Mouse (Mus musculus) limb, embryonic 14.5 days (tissue): ENCODE measurements around the gene Rhob. TPM values are rescaled to one million over a fixed set of nuclear protein-coding genes. Genes with fewer than 3 reads are reported as not detected.

Source experiments
- ATAC-seq: fragments of 200-750 bp; cut with Nextera tagmentation; 2 replicates; pipeline ENCODE4 v1.8.0; 2017; ENCODE audit warnings: low read depth, moderate number of reproducible peaks, moderate TSS enrichment; ENCODE audit not compliant: low FRiP score
- DNase-seq: peaks from one replicate; pipeline ENCODE4 v3.0.0-alpha.2; 2015; ENCODE audit warnings: low spot score
- H3K27ac ChIP-seq: fragments of 300-500 bp; sonication (generic); replicated peaks from 2 replicates; pipeline ENCODE4 v1.5.1; 2014; ENCODE audit warnings: low read depth, mild to moderate bottlenecking, low read length, moderate library complexity, mixed read lengths
- H3K27me3 ChIP-seq: fragments of 300-500 bp; sonication (generic); 2 replicates; pipeline ENCODE4 v1.6.1; 2014; ENCODE audit warnings: low read length, mixed read lengths; ENCODE audit not compliant: control insufficient read depth, insufficient read depth
- H3K36me3 ChIP-seq: fragments of 300-500 bp; sonication (generic); 2 replicates; pipeline ENCODE4 v1.6.1; 2014; ENCODE audit warnings: mild to moderate bottlenecking, low read length, moderate library complexity, mixed read lengths; ENCODE audit not compliant: control insufficient read depth, insufficient read depth
- H3K4me1 ChIP-seq: fragments of 300-500 bp; sonication (generic); 2 replicates; pipeline ENCODE4 v1.6.1; 2014; ENCODE audit warnings: antibody characterized with exemption, low read length, mixed read lengths; ENCODE audit not compliant: control insufficient read depth, insufficient read depth
- H3K4me2 ChIP-seq: fragments of 300-500 bp; sonication (generic); replicated peaks from 2 replicates; pipeline ENCODE4 v1.6.1; 2014; ENCODE audit warnings: low read depth, mild to moderate bottlenecking, low read length, moderate library complexity; ENCODE audit not compliant: severe bottlenecking
- H3K4me3 ChIP-seq: fragments of 300-500 bp; sonication (generic); replicated peaks from 2 replicates; pipeline ENCODE4 v1.5.1; 2014; ENCODE audit warnings: low read length
- H3K9ac ChIP-seq: fragments of 300-500 bp; sonication (generic); 2 replicates; pipeline ENCODE4 v1.6.1; 2014; ENCODE audit warnings: mild to moderate bottlenecking, low read depth, low read length, moderate library complexity; ENCODE audit not compliant: severe bottlenecking
- H3K9me3 ChIP-seq: fragments of 300-500 bp; sonication (generic); 2 replicates; pipeline ENCODE4 v1.6.1; 2016; ENCODE audit warnings: low read length; ENCODE audit not compliant: control insufficient read depth
- POLR2A ChIP-seq: fragments of 200-500 bp; IDR thresholded peaks from 2 replicates; pipeline ENCODE4 v1.8.0; 2012; ENCODE audit warnings: inconsistent platforms, mild to moderate bottlenecking, moderate library complexity, borderline replicate concordance; ENCODE audit not compliant: insufficient read depth, insufficient read length; ENCODE audit errors: extremely low read depth
- WGBS: fragments of 180-500 bp; shearing (Covaris S2); extraction: QIAGEN DNeasy Blood & Tissue Kit; methylation state at CpG from one replicate; pipeline ENCODE4 v1.1.7; 2014; 5-methylcytosine and 5-hydroxymethylcytosine counted together
- polyA plus RNA-seq, 2 experiments: library from polyadenylated mRNA; depleted of rRNA in 1 of 2; stranded (reverse) in 1 of 2; unstranded in 1 of 2; fragments of >200 nt; fragmentation: Nextera tagmentation in 1 of 2; extraction: Ambion mirVana in 1 of 2; gene quantifications; 2 replicates each; pipeline versions ENCODE4 v1.2.1 to v1.2.3; 2012 to 2014

The Rhob gene
- polyA plus RNA-seq, 2 experiments: 75.7 to 177 TPM

DNA sequence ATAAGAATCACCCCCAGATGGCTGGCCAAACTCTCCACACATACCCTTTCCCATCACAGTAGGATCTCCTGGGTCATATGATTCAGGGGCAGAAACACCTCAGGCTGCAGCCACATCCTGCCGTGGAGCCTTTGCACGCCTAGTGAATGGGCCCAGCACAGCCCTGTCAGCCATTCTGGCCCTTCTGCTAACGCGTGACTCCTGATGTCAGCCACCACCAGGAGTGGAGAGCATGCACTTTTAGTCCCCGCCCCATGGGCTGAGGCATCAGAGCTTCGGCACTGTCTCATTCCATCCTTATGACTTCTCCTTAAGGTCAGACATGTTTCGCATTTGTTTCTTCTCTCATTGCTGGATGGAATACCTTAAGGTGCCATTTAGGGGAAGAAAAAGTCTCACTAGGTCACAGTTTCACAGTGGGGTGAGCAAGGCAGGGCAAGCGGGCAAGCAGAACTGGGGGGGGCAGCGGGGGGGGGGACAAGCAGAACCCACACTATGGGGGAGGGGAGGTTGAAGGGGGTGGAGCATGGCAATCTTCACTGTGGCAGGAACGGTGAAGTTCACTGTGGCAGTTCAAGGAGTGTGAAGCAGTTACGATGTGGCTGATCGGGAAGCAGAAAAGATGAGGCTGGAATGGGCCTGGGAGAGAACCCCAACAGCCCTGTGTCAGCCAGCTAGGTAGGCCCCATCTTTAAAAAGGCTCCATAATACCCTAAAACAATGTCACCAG is 19.8 kb upstream of the Rhob start:
- H3K27me3 ChIP-seq: no peaks in the 10 kb centered on the region
- H3K9ac ChIP-seq: no peak overlapping the region
- no peak overlapping the region for H3K4me2 ChIP-seq
- H3K4me1 ChIP-seq: no peaks in the 10 kb centered on the region
- ATAC-seq (no peak), DNase-seq (no peak)
- H3K36me3 ChIP-seq: no peaks in the 10 kb centered on the region
- no peak overlapping the region for H3K27ac ChIP-seq
- no peak overlapping the region for H3K4me3 ChIP-seq
- 51% methylated on average over 12 of the region's 12 CpGs for WGBS
- no peaks in the 10 kb centered on the region for H3K9me3 ChIP-seq
- TF ChIP-seq POLR2A: no peak

DNA sequence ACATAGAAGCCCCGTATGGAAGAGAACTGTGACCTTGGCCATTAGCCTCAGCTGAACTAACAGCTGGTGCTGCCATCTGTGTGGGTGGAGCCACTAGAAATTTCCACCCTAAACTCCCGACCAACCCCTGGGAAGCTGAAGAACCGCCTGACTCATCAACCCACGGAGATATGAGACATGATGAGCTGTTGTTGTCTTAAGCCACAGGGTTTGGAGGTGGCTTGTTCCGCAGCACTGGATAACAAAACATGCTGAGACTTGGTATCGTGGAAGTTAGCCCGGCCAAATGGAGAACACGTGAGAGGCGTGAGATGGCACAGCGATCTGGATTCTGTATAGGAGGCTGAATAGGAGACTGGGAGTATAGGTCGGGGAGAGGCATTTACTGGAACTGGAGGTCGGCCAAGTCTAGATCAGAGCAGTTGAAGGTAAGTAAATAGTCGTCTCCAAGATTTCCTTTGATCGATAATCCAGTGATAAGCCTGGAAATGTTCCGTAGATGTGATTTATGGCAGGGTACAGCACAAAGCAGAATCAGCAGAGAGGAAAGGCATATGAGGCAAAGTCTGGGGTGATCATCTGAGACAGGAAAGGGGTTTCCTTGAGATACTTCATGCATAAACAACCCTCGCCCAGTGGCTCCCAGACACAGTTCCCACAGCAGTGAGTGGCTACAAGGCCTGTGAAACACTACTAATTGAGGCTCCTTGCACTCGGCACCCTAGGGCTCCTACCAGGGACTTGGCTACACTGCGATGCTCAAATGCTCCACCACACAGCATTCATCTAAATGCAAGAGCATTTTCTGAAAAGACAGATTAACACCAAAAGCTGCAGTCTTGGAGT is 11.5 kb upstream of the Rhob start:
- no peaks in the 10 kb centered on the region for H3K27me3 ChIP-seq
- H3K27ac ChIP-seq: no peak overlapping the region
- ATAC-seq: no peak
- no peak overlapping the region for H3K4me3 ChIP-seq
- H3K36me3 ChIP-seq: no peaks in the 10 kb centered on the region
- H3K4me2 ChIP-seq: no peak overlapping the region
- 64% methylated on average over 18 of the region's 18 CpGs for WGBS
- TF ChIP-seq POLR2A: no peak
- no peaks in the 10 kb centered on the region for H3K4me1 ChIP-seq
- no peak for DNase-seq
- no peaks in the 10 kb centered on the region for H3K9me3 ChIP-seq
- H3K9ac ChIP-seq: no peak overlapping the region

DNA sequence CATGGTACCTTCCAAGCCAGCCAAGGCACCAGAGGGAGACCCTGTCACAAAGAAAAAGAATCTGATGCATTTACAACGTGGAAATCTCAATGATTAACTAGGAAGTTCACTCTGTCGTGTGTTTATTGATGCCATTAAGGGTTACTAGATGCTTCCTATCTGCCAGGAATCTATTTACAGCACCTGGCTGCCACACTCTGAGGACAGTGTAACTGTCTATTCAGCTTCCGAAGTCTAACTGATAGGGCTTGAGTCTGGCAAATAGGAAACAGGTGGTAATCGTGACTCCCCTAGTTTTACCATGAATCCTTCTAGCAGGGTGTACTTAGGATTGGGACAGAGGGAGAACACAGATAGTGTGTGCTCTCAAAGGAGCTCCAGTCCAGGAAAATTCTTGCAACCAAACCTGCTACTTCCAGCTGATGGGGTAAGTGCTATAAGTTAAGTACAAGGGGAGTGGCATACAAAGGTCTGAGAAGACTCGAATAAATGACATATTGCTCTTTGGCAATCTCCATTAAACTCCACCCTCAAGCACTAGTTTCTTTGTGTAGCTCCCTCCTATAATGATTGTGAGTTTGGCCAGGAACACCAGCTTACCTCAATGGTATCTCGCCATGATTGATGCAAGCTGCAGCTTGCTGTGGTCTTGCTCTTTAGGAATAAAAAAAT is 10.6 kb upstream of the Rhob start:
- no peak overlapping the region for H3K4me3 ChIP-seq
- no peak overlapping the region for H3K4me2 ChIP-seq
- no peak for TF ChIP-seq POLR2A
- no peak for ATAC-seq
- 41% methylated on average over 6 of the region's 6 CpGs for WGBS
- H3K9me3 ChIP-seq: no peaks in the 10 kb centered on the region
- no peaks in the 10 kb centered on the region for H3K36me3 ChIP-seq
- H3K9ac ChIP-seq: no peak overlapping the region
- H3K27me3 ChIP-seq: no peaks in the 10 kb centered on the region
- H3K4me1 ChIP-seq: no peaks in the 10 kb centered on the region
- H3K27ac ChIP-seq: no peak overlapping the region
- no peak for DNase-seq

DNA sequence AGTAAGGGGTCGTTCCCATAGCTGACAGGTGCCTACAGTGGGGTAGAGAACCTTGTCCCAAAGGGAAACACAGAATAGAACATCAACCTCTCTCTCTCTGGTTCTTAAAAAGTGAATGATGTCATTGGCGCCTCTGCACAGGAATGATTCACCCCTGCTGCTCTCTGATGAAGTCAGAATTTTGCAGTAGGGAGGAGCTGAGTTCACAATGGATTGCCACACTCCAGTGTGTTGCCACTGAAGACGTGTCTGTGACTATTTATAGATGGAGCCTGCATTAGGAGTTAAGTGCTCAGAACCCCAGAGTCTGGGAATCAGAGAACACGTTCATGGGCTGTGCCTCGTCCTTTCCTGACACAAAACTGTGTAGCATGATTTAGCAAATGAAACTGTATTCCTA is 9.9 kb upstream of the Rhob start:
- Histone ChIP-seq H3K4me2 (no peak overlapping the region), H3K36me3 (no peaks in the 10 kb centered on the region), H3K4me3 (no peak overlapping the region), H3K27me3 (no peaks in the 10 kb centered on the region), H3K9ac (no peak overlapping the region), H3K9me3 (no peaks in the 10 kb centered on the region), H3K4me1 (no peaks in the 10 kb centered on the region), H3K27ac (no peak overlapping the region)
- 68% methylated on average over 5 of the region's 5 CpGs for WGBS
- TF ChIP-seq POLR2A: no peak
- DNase-seq (no peak), ATAC-seq (no peak)

DNA sequence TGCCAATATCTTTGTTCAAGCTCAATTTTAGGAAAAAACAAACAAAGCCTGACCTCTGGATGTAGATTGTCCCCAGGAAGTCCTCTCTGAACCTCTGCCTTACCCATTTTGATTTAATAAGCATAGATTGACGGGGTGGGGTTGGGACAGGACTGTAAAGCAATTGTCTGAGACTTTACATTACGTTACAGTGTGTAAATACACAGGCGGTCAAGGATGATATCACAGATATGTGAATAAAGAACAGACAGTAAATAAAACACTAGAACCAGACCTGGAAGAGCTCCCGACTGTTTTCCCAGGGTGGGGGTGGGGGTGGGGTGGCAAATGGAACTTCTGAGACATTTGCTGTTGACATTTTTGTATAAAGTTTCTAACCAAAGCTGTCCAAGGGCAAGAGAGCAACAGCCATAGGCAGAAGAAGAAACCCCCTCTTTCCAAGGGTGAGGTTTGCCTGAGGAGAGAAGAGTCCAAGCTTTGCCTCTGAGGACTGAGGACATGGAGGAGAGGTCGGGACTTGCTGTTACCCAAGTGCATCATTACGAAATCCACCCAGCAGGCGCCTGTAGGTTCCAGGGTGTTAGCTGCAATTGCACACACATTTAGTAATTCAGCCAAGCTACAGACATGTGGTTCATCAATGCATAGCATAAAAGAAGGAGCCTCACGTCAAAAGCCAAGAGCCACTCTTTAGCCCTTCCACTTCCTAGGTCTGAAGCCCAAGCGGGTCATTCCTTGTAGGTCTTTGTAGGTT is 7.3 kb upstream of the Rhob start:
- H3K27me3 ChIP-seq: no peaks in the 10 kb centered on the region
- no peak overlapping the region for H3K9ac ChIP-seq
- H3K36me3 ChIP-seq: no peaks in the 10 kb centered on the region
- ATAC-seq: no peak
- DNase-seq: no peak
- 73% methylated on average over 9 of the region's 9 CpGs for WGBS
- H3K4me3 ChIP-seq: no peak overlapping the region
- no peak overlapping the region for H3K4me2 ChIP-seq
- no peaks in the 10 kb centered on the region for H3K9me3 ChIP-seq
- TF ChIP-seq POLR2A: no peak
- no peak overlapping the region for H3K27ac ChIP-seq
- no peaks in the 10 kb centered on the region for H3K4me1 ChIP-seq
